Mouse (Mus musculus): ENCODE results near the gene Myod1.

Gene Myod1

DNA sequence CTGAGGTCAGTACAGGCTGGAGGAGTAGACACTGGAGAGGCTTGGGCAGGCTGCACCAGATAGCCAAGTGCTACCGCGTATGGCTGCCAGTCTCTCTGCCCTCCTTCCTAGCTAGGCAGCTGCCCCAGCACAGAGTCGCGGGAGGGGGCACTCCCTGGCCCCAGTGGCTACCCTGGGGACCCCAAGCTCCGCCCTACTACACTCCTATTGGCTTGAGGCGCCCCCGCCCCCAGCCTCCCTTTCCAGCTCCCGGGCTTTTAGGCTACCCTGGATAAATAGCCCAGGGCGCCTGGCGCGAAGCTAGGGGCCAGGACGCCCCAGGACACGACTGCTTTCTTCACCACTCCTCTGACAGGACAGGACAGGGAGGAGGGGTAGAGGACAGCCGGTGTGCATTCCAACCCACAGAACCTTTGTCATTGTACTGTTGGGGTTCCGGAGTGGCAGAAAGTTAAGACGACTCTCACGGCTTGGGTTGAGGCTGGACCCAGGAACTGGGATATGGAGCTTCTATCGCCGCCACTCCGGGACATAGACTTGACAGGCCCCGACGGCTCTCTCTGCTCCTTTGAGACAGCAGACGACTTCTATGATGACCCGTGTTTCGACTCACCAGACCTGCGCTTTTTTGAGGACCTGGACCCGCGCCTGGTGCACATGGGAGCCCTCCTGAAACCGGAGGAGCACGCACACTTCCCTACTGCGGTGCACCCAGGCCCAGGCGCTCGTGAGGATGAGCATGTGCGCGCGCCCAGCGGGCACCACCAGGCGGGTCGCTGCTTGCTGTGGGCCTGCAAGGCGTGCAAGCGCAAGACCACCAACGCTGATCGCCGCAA is at the start of gene Myod1:
Myod1 (plus strand) TSS at position 303 of the 836 bp plus-strand sequence.
- DNase-seq (ENCODE audit: low spot score in 2 of 2) = no peak

DNA sequence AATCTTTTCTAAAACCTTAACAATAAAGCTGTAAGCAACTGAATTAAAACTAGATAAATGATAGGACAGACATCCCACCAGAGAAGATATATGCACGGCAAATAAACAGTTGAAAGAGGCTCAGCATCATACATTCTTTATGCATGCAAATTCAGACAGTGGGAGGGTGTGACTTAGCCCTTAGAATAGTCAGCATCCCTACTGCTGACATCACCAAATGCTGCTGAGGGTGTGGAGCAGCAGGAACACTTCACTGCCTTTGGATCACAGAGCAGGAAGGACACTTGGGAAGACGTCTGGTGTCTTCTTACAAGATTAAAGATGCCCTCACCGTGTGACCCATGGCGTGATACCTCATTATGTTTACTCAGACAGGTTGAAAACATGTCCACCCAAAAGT is 48.4 kb upstream of the Myod1 start:
- DNase-seq (ENCODE audit: low spot score in 2 of 2) = no peak

DNA sequence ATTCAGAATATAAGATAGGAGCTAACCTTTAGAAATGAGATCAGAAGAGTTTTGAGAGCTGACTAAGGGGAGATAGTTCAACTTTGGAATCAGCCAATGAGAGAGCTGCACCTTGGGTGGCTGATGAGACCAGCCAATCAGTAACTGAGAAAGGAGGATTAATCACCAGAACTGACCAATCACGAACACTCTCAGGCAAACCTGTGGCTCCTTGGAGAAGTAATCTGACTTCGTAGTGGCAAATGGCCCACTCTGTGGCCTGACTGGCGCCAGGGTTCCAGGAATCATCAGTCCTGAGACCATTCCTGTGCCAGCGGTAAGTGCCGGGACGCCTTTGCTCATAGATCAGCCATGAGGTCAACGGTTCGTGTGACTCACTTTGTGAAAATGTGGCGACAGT is 38.9 kb upstream of the Myod1 start:
- DNase-seq (ENCODE audit: low spot score in 2 of 2) = no peak

DNA sequence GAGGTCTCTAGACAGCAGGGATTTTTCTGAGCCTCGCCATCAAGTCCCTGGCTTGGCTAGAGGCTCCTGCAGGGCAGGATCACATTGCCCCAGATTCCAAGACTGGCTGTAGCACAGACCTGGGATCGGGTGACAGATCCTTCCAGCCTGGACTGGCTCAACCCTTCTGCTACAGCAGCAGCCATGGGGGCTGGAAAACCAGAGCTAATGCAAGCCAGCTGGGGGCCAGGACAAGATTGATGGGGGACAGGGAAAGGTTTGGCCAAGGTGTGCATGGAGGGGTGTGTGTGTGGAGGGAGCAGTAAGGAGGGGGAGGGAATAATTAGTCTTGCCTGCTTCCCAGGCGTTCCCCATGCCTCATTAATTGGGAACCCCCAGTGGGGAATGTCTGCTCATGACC is 36.5 kb upstream of the Myod1 start:
- no peak for DNase-seq (ENCODE audit: low spot score in 2 of 2)

DNA sequence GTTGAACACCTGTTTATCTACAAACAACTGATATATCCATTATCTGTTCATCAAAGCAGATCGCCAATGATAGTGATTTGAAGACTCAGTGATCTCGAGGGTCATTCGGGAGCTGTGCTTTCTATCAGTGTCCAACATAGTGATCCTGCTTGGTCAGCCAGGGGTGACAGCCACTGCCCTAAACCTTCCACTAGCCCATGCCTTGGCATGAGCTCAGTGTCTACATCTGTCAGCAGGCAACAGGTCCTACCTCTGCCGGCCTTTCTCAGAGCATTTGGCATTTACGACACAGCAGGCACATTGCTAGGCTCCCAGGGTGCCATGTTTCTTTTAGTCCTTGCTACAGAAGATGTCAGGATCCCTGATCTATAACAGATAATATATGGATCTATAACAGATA is 36.0 kb upstream of the Myod1 start:
- no peak for DNase-seq (ENCODE audit: low spot score in 2 of 2)

DNA sequence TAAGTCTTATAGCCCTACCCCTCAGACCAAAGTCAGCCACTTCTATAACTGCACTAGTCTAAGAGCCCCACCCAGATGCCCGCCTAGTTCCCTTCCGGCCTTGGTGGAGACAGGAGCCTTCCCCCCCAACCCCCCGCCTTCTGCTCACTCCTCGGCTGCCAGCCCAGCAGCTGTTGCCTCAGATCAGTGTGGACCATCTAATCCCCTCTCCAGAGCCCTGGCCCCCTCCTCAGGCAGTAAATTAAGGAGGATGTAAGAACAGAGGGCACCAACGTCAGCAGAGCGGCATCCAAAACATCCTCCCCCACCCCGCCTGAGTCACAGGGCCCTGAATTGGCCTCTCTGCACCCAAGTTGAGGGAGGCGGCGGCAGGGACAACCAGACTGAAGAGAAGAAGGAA is 34.8 kb upstream of the Myod1 start:
- DNase-seq (ENCODE audit: low spot score in 2 of 2) = no peak

DNA sequence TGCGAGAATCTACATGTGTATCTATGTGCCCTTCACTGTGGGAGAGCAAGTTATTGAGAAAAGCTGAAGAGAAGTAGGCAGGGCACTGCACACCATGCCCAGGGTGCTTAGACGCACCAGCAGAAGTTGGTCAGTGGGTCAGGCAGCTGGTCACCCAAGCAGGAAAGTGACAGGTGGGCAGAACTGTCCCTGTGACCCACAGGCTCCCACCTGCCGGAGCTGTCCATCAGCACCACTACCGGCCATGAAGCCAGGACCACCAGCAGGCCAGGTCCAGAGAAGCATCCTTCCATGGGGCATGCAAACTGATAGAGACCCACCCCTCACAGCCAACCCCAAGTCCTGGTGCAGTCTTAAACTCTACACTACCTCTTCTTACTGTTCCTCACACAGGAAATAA is 28.6 kb upstream of the Myod1 start:
- no peak for DNase-seq (ENCODE audit: low spot score in 2 of 2)

DNA sequence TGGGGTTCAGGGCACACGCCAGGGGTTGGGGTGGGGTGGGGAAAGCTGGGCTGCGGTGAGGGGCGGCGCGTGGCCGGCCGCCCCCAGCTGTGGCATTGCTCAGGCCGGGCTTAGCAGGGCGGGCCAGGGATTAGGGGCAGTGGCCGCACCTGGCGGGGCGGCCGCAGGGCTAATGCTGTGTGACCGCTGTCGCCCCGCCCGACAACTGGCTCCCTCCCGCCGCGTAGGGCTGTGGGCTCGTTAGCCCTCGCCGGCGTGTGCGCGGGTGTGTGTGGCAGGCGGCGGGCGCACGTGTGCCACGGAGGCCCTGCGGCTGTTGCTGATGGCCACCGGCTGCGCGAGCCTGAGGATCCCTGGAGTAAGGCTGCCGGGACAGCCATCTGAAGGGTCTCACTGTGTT is 27.5 kb upstream of the Myod1 start:
- no peak for DNase-seq (ENCODE audit: low spot score in 2 of 2)

DNA sequence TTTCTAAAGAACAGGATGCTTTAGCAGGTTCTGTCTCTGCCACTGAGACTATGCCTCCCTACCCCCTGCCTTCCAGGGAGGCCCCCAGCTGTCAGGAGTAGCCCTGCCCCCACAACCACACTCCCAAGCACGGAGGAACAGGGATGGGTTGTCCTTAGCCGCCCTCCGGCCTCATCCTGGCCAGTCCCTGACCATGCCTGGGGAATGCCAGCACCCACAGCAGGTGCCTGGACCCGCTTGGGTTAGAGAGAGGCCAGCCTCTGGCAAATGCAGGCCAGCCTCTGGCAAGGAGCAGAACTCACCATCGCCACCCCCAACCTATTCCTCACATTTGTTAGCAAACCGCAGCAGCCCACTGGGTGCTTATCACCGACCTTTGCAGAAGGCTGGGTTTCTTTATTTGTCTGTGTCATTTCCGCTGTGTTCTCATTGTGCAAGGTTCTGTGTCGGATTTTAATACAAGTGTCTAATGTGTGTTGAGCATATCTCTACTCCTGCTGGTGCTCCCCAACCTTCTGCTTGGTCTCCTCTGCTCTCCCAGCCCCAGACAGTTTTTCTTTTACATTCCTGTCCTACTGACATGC is 26.1 kb upstream of the Myod1 start:
- no peak for DNase-seq (ENCODE audit: low spot score in 2 of 2)

DNA sequence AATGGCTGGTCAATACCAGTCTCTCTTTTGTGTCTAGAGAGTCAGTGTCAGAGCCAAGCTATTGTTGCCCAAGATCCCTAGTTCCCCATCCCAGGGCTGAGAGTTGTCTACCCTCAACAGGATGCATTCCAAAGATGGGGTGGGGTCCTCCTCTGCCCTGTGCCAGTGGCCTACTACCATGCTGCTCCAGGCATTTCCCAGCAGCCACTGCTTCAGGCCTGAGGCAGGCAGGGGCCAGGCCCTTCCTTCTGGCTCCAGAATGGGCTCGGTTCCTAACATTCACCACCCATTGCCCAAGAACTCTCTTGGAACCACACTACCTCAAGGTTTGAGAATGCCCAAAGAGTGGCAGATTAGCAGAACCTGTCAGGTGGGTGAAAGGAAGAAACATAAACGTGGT is 23.5 kb upstream of the Myod1 start:
- DNase-seq (ENCODE audit: low spot score in 2 of 2) = no peak

DNA sequence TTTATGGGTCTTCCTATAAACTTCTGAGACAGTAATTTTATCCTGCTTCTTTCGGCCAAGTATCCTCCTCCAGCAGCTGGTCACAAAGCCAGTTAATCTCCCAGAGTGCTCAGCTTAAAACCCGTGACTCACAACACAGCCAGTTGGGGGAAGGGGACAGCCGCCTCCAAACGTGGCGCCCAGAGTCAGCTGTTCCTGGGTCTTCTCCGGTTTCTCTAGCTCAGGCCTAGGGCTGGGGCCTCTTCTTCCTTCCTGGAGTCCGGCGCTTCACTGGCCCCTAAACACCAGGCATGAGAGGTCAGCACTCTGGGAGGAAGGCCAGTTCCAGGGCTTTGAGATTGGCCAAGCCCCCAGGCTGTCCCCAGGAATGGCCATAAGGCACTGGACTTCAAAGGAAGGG is 23.1 kb upstream of the Myod1 start:
- DNase-seq (ENCODE audit: low spot score in 2 of 2) = no peak

DNA sequence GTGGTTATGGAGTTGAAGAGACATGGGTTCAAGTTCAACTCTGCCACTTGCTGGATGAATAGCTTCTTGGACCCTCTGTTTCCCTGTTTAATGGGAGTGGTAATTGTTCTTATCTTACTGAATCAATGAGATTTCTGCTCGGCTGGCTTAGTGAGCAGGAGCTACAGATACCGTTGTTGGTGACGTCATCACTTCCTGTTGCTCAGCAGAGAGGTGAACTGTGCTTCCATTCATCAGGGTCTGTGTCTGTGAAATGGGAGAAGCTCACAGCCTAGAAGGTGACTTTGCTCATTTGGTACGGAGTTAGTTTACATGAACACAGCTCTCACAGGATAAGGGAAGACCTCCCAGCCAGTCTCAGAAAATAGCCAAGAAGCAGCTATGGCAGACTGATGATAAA is 22.4 kb upstream of the Myod1 start:
- DNase-seq (ENCODE audit: low spot score in 2 of 2) = no peak

DNA sequence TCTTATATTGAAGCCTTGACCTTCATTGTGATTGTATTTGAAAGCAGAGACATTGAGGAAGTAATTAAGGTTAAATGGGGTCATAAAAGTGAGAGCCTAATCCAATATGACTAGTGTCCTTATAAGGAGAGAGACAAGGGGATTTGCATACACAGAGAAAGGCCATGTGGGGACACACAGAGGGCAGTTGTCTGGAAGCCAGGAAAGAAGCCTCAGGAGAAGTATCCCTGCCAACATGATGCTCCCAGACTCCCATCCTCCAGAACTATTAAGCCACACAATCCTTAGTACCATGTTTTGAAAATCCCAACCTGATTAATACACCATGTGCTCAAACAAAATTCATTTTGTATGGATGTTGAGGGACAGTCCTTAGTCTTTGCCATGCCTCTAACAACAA is 14.5 kb upstream of the Myod1 start:
- no peak for DNase-seq (ENCODE audit: low spot score in 2 of 2)

DNA sequence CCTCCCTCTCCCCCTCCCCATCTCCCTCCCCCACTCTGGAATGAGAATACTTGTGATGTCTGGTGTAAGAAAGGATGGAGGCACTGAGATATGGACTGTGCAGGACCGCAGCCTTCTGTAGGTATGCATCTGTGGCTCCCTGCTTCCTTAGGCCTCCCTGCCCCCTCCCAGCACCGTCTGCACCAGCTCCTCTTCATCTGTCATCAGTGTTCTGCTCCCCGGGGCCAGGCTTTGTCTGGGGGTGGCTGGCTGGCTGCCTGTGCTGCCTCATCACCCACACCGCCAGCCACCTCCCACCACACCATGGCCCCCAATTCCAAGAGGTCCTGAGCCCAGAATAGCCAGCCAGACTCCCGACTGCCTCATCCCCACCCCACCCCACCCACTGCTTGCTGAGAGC is 12.1 kb upstream of the Myod1 start:
- DNase-seq (ENCODE audit: low spot score in 2 of 2) = no peak

DNA sequence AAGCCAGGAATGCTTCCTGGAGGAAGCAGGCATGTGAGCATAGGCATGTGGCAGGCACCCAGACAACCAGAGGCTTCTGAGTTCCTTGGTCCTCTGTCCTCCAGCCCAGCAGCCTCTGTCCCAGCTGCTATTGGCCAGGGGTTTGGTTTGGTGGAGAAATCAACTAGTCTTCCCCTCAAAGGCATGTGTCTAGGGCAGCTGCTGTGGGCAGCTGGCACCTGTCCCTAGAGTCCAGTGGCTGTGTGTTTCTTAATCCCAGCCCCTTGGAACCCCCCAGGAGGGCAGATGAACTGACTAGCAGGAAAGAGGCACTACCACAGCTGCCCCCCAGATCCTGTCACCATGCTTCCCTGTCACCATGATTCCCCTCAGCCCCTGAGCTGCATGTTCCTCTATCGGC is 10.5 kb upstream of the Myod1 start:
- DNase-seq (ENCODE audit: low spot score in 2 of 2) = no peak

DNA sequence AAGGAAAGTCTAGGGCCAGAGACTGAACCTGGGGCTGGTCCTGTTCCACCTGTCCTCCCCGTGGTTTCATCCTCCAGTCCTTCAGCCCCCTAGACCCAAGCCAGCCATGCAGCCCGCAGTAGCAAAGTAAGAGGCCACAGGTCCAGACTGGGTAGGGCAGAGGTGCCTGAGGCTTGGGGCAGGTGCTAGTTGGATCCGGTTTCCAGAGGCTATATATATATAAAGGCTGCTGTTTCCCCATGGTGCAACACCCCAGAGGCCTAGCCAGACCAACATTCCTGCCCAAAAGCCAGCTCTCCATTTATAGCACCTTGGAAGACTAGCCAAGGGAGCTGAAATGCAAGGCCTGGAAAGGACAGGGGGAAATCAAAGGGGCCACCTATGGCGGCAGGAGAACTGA is 5.2 kb upstream of the Myod1 start:
- no peak for DNase-seq (ENCODE audit: low spot score in 2 of 2)

DNA sequence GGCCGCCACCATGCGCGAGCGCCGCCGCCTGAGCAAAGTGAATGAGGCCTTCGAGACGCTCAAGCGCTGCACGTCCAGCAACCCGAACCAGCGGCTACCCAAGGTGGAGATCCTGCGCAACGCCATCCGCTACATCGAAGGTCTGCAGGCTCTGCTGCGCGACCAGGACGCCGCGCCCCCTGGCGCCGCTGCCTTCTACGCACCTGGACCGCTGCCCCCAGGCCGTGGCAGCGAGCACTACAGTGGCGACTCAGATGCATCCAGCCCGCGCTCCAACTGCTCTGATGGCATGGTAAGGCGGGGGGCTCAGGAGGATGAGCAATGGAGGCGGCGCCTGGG is 703 bp downstream of the Myod1 start:
- no peak for DNase-seq (ENCODE audit: low spot score in 2 of 2)

DNA sequence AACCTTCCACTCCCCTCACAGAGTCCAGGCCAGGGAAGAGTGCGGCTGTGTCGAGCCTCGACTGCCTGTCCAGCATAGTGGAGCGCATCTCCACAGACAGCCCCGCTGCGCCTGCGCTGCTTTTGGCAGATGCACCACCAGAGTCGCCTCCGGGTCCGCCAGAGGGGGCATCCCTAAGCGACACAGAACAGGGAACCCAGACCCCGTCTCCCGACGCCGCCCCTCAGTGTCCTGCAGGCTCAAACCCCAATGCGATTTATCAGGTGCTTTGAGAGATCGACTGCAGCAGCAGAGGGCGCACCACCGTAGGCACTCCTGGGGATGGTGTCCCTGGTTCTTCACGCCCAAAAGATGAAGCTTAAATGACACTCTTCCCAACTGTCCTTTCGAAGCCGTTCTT is 1.8 kb downstream of the Myod1 start:
- DNase-seq (ENCODE audit: low spot score in 2 of 2) = peak in 1 of 2 experiments; percentile 9

DNA sequence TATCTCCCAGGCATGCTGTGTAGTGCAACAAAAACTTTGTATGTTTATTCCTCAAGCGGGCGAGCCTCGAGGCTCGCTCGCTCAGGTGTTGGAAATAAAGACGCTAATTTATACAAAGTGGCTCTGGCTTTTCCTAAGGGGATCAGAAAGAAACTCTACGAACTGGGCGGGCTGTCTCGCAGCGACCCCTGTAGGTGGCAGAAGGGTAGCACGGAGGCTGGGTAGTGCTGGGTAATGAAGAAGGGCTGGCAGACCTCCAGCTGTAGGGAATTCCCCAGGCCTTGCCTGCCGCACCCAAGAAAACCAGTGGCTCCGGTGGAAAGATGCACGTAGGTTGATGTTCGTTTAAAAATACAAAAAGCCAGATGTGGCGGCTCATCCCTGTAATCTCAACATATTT is 2.7 kb downstream of the Myod1 start:
- peak in 1 of 2 experiments; percentile 37 for DNase-seq (ENCODE audit: low spot score in 2 of 2)

DNA sequence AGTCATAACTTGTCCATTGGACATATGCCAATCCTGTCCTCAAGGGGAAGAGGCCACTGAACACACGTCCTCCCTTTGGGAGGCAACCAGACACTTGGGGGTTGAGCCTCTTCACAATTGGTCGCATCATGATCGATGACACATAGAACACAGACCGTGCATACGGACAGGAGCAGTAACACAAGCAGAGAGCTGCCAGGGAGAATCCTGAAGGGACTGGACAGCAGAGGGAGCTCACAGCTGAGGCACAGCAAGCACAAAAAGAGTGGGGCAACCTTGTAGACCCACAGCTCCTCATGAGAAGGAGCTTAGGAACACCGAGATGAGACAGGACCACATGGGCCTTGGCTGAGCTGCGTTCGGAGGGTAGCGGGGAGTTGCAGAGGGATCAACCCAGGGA is 4.4 kb downstream of the Myod1 start:
- DNase-seq (ENCODE audit: low spot score in 2 of 2) = no peak

DNA sequence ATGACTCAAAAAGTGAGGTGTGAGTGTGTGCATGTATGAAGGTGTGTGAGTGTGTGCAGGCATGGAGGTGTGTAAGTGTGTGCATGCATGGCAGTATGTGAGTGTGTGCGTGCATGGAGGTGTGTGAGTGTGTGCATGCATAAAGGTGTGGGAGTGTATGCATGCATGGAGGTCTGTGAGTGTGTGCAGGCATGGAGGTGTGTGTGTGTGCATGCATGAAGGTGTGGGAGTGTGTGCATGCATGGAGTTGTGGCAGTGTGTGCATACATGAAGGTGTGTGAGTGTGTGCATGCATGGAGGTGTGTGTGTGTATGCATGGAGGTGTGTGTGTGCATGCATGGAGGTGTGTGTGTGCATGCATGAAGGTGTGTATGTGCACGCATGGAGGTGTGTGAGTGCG is 11.2 kb downstream of the Myod1 start:
- DNase-seq (ENCODE audit: low spot score in 2 of 2) = no peak

DNA sequence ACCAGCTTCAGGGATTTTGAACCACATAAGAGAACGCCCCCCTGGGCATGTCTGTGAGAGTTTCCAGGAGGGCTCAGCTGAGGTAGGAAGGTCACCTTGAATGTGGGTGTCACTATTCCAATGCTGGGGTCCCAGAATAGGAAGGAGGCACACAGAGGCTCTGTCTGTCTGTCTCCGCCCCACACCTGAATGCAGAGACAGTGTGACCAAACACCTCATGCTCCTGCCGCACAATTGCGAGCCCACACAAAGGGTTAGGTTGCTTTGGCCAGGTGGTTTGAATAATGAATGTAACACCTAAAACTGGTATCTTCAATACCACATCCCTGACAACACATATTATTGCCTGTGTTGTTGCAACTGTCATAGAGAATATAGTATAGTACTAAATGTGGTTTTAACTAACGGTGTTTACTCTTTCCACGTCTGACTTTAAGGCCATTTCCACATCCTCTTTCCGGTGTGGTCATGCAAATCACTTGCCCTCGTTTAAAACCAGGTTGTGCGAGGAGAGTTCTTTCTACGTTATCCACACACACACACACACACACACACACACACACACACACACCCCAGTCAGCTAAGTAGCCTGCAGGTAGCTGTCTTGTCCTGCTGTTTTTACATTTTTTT is 13.3 kb downstream of the Myod1 start:
- DNase-seq (ENCODE audit: low spot score in 2 of 2) = no peak

DNA sequence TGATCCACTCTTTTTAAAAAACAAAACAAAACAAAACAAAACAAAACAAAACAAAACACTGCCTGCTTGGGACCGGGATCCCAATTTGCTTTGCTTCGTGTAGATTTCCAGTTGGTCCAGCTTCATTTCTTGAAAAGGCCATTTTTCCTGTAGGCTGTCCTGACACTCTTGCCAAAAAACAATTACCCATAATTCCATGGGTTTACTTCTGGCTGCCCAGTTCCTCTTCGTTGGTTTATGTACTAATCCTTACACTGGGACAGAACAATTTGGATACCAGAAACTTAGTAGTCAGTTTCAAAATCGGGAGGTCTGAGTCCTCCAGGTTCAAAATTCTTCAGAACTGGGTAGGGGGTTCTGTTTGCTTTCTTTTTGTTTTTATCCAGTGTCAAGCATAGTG is 14.0 kb downstream of the Myod1 start:
- no peak for DNase-seq (ENCODE audit: low spot score in 2 of 2)

Data from spleen, postnatal 14 days (tissue).